Mouse (Mus musculus): Measurements from ENCODE around the gene Myo1e. TPM values are rescaled to one million over a fixed set of nuclear protein-coding genes. Genes with fewer than 3 reads are reported as not detected.

The Myo1e gene
- polyA plus RNA-seq, 1 experiment from 2014 or later: 16.2 TPM

GRCm38 (mm10) chr9:70422661-70423060 is 215.5 kb downstream of the Myo1e start:
- Histone ChIP-seq H3K9me3 (ENCODE audit: control insufficient read depth) (no peaks in the 10 kb centered on the region), H3K27me3 (replicated peaks; ENCODE audit: control insufficient read depth, insufficient read depth, low read length) (no peaks in the 10 kb centered on the region), H3K4me3 (ENCODE audit: low read depth, low read length) (no peak overlapping the region), H3K4me2 (replicated peaks; ENCODE audit: low read depth) (no peak overlapping the region), H3K36me3 (ENCODE audit: control insufficient read depth, insufficient read depth) (peaks cover 28% of the 10 kb centered on the region), H3K9ac (ENCODE audit: low read depth, low read length) (no peak overlapping the region), H3K4me1 (replicated peaks; ENCODE audit: control insufficient read depth, insufficient read depth, low read length) (no peaks in the 10 kb centered on the region), H3K27ac (ENCODE audit: low read depth, low read length) (no peak overlapping the region)
- ATAC-seq: no peak
- TF ChIP-seq CTCF (IDR thresholded peaks at IDR 0.05; ENCODE audit: low read depth): no peak
- WGBS: 96% methylated on average over 2 of the region's 2 CpGs

- H3K4me1 ChIP-seq (replicated peaks; ENCODE audit: control insufficient read depth, insufficient read depth, low read length): no peaks in the 10 kb centered on the region
- H3K27me3 ChIP-seq (replicated peaks; ENCODE audit: control insufficient read depth, insufficient read depth, low read length): no peaks in the 10 kb centered on the region
- no peak overlapping the region for H3K9ac ChIP-seq (ENCODE audit: low read depth, low read length)
- H3K36me3 ChIP-seq (ENCODE audit: control insufficient read depth, insufficient read depth): peaks cover 57% of the 10 kb centered on the region
- ATAC-seq: no peak
- WGBS: 81% methylated on average over 4 of the region's 4 CpGs
- no peak for TF ChIP-seq CTCF (IDR thresholded peaks at IDR 0.05; ENCODE audit: low read depth)
- H3K4me3 ChIP-seq (ENCODE audit: low read depth, low read length): no peak overlapping the region
- no peak overlapping the region for H3K4me2 ChIP-seq (replicated peaks; ENCODE audit: low read depth)
- H3K27ac ChIP-seq (ENCODE audit: low read depth, low read length): no peak overlapping the region
- no peaks in the 10 kb centered on the region for H3K9me3 ChIP-seq (ENCODE audit: control insufficient read depth)
These were observed 232.8 kb downstream of the Myo1e start for GRCm38 (mm10) chr9:70439959-70440358.

GRCm38 (mm10) chr9:70449072-70449471 is 241.9 kb downstream of the Myo1e start:
- WGBS: 82% methylated on average over 5 of the region's 5 CpGs
- Histone ChIP-seq H3K4me1 (replicated peaks; ENCODE audit: control insufficient read depth, insufficient read depth, low read length) (no peaks in the 10 kb centered on the region), H3K36me3 (ENCODE audit: control insufficient read depth, insufficient read depth) (peaks cover 50% of the 10 kb centered on the region)

More at GRCm38 (mm10) chr9:70449072-70449471, 241.9 kb downstream of the Myo1e start:
- ATAC-seq: no peak
- Histone ChIP-seq H3K9me3 (ENCODE audit: control insufficient read depth) (no peaks in the 10 kb centered on the region), H3K4me2 (replicated peaks; ENCODE audit: low read depth) (no peak overlapping the region), H3K9ac (ENCODE audit: low read depth, low read length) (no peak overlapping the region), H3K27me3 (replicated peaks; ENCODE audit: control insufficient read depth, insufficient read depth, low read length) (no peaks in the 10 kb centered on the region), H3K4me3 (ENCODE audit: low read depth, low read length) (no peak overlapping the region), H3K27ac (ENCODE audit: low read depth, low read length) (no peak overlapping the region)
- TF ChIP-seq CTCF (IDR thresholded peaks at IDR 0.05; ENCODE audit: low read depth): no peak

Small RNA genes within 50 kb of the gene (microRNA-seq; reads per million reads assigned to microRNA genes)
- not detected for gene Mir5626

Other genes starting within 250 kb of the Myo1e start
- 38.0 and 38.7 TPM in 2 replicates for gene Bnip2, start 217.9 kb upstream of the Myo1e start, polyA plus RNA-seq (2015; fragmentation: Nextera tagmentation; extraction: Ambion mirVana)
- gene Gtf2a2, start 194.8 kb upstream of the Myo1e start, polyA plus RNA-seq (2015; fragmentation: Nextera tagmentation; extraction: Ambion mirVana): 127 and 128 TPM in 2 replicates
- 11.0 and 11.1 TPM in 2 replicates for gene Gcnt3, start 169.3 kb upstream of the Myo1e start, polyA plus RNA-seq (2015; fragmentation: Nextera tagmentation; extraction: Ambion mirVana)
- 0.83 and 0.92 TPM in 2 replicates for gene Fam81a, start 64.8 kb upstream of the Myo1e start, polyA plus RNA-seq (2015; fragmentation: Nextera tagmentation; extraction: Ambion mirVana)
- gene Ccnb2, start 214.2 kb downstream of the Myo1e start, polyA plus RNA-seq (2015; fragmentation: Nextera tagmentation; extraction: Ambion mirVana): 41.4 and 52.7 TPM in 2 replicates